Mouse (Mus musculus) ES-Bruce4 (cell line): ENCODE results near the gene Tfeb.

Experiments used
- CTCF ChIP-seq: IDR thresholded peaks from one replicate; pipeline ENCODE4 v1.8.1; 2011; ENCODE audit warnings: low read depth, low read length
- EP300 ChIP-seq: IDR thresholded peaks from 2 replicates; pipeline ENCODE4 v1.6.1; 2011; ENCODE audit warnings: low read depth, low read length; ENCODE audit not compliant: insufficient read depth

DNA sequence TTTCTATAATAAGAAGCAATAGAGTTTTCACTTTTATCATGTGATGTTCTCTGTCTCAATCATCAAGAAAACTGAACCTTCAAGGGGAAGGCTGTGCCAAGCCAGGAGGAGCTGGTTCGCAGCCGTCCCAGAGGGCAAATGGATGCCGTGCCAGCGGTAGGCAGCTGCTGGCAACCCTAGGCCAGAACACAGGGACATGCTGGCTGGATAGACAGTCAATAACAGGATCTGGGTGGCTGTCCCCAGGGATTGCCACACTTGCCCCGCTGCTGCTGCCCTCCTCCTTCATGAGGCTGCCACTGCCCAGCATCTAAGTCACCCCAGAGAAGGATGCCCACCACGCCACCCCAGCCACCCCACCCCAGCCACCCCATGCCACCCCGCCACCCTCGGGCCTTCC lies 104.7 kb downstream of the Tfeb start:
- TF ChIP-seq CTCF (no peak), EP300 (no peak)
